Mouse (Mus musculus) CH12.LX (cell line): ENCODE results near the gene Etnk2. TPM values are rescaled to one million over a fixed set of nuclear protein-coding genes. Genes with fewer than 3 reads are reported as not detected.

ENCODE experiments used
- DNase-seq: peaks from one replicate; pipeline ENCODE4 v3.0.0-alpha.2; 2013; ENCODE audit errors: extremely low read depth
- H3K27ac ChIP-seq: 2 replicates; pipeline ENCODE4 v1.5.1; 2012; ENCODE audit warnings: low read depth, mild to moderate bottlenecking, control low read depth, moderate library complexity; ENCODE audit not compliant: insufficient read depth
- H3K27me3 ChIP-seq: replicated peaks from 2 replicates; pipeline ENCODE3; 2012; ENCODE audit warnings: inconsistent platforms
- H3K36me3 ChIP-seq, 2 experiments: replicated peaks in 1 of 2; 2 replicates each; pipeline versions ENCODE3 to v1.6.1; 2012; ENCODE audit warnings: inconsistent platforms in 1 of 2, low read length in 1 of 2, mild to moderate bottlenecking in 1 of 2, mixed read lengths in 1 of 2, moderate library complexity in 1 of 2; ENCODE audit not compliant: control insufficient read depth in 1 of 2, insufficient read depth in 1 of 2
- H3K4me1 ChIP-seq, 2 experiments: 2 replicates each; pipeline ENCODE4 v1.6.1; 2012; ENCODE audit warnings: inconsistent platforms in 1 of 2, moderate library complexity in 1 of 2; ENCODE audit not compliant: insufficient read depth in 2 of 2, control insufficient read depth in 1 of 2
- H3K4me2 ChIP-seq: 2 replicates; pipeline ENCODE4 v1.6.1; 2012; ENCODE audit warnings: low read depth, mild to moderate bottlenecking, control low read depth; ENCODE audit not compliant: poor library complexity, insufficient read depth, severe bottlenecking
- H3K4me3 ChIP-seq, 3 experiments: fragments of 150-350 bp in 1 of 3; sonication (generic) in 1 of 3; replicated peaks in 1 of 3; 2 replicates each; pipeline versions ENCODE3 to v1.5.1; 2011 to 2012; ENCODE audit warnings: low read depth in 2 of 3, low read length in 2 of 3, mild to moderate bottlenecking in 2 of 3, moderate library complexity in 2 of 3, control low read depth in 1 of 3, improper control_type of control experiment in 1 of 3, inconsistent platforms in 1 of 3, mixed read lengths in 1 of 3; ENCODE audit not compliant: poor library complexity in 1 of 3
- H3K79me2 ChIP-seq: replicated peaks from 2 replicates; pipeline ENCODE4 v1.6.1; 2012; ENCODE audit warnings: mild to moderate bottlenecking, moderate library complexity; ENCODE audit not compliant: control insufficient read depth, poor library complexity, insufficient read depth, severe bottlenecking; ENCODE audit errors: extremely low read depth
- H3K9ac ChIP-seq: 2 replicates; pipeline ENCODE4 v1.6.1; 2012; ENCODE audit warnings: low read depth, mild to moderate bottlenecking, control low read depth, moderate library complexity; ENCODE audit not compliant: insufficient read depth
- H3K9me3 ChIP-seq: replicated peaks from 2 replicates; pipeline ENCODE3; 2012; ENCODE audit warnings: low read length, inconsistent platforms, mixed read lengths
- BHLHE40 ChIP-seq: IDR thresholded peaks from 2 replicates; pipeline ENCODE4 v1.6.1; 2011; ENCODE audit warnings: mild to moderate bottlenecking, low read depth, low read length, improper control_type of control experiment
- CHD1 ChIP-seq: IDR thresholded peaks from 2 replicates; pipeline ENCODE4 v1.6.1; 2012; ENCODE audit warnings: low read depth, low read length, improper control_type of control experiment, inconsistent platforms
- E2F4 ChIP-seq: IDR thresholded peaks from 2 replicates; pipeline ENCODE4 v1.6.1; 2011; ENCODE audit warnings: low read depth, low read length, improper control_type of control experiment; ENCODE audit not compliant: insufficient replicate concordance
- EP300 ChIP-seq: IDR thresholded peaks from 2 replicates; pipeline ENCODE4 v1.6.1; 2011; ENCODE audit warnings: low read length, improper control_type of control experiment
- ETS1 ChIP-seq: conservative IDR thresholded peaks from 2 replicates; pipeline ENCODE4 v1.6.1; 2012; ENCODE audit warnings: low read depth, mild to moderate bottlenecking, inconsistent platforms, low read length, improper control_type of control experiment, moderate library complexity
- GABPA ChIP-seq: IDR thresholded peaks from 2 replicates; pipeline ENCODE4 v1.6.1; 2012; ENCODE audit warnings: low read depth, low read length, improper control_type of control experiment, inconsistent platforms; ENCODE audit not compliant: insufficient replicate concordance
- JUN ChIP-seq: IDR thresholded peaks from 2 replicates; pipeline ENCODE4 v1.6.1; 2011; ENCODE audit warnings: low read depth, mild to moderate bottlenecking, low read length, improper control_type of control experiment, moderate library complexity; ENCODE audit not compliant: insufficient read depth
- JUND ChIP-seq: conservative IDR thresholded peaks from 2 replicates; pipeline ENCODE4 v1.6.1; 2011; ENCODE audit warnings: low read depth, low read length, improper control_type of control experiment
- MAFK ChIP-seq: IDR thresholded peaks from 2 replicates; pipeline ENCODE4 v1.6.1; 2011; ENCODE audit warnings: low read length, improper control_type of control experiment; ENCODE audit not compliant: insufficient replicate concordance
- MAX ChIP-seq: IDR thresholded peaks from 2 replicates; pipeline ENCODE4 v1.6.1; 2011; ENCODE audit warnings: low read length, improper control_type of control experiment
- MXI1 ChIP-seq: IDR thresholded peaks from 2 replicates; pipeline ENCODE4 v1.6.1; 2011; ENCODE audit warnings: mild to moderate bottlenecking, low read depth, low read length, improper control_type of control experiment
- NELFE ChIP-seq: IDR thresholded peaks from 2 replicates; pipeline ENCODE4 v1.6.1; 2011; ENCODE audit warnings: low read depth, low read length, improper control_type of control experiment
- PAX5 ChIP-seq: IDR thresholded peaks from 2 replicates; pipeline ENCODE4 v1.6.1; 2012; ENCODE audit warnings: low read length, inconsistent platforms, mixed read lengths
- POLR2A ChIP-seq: IDR thresholded peaks from 2 replicates; pipeline ENCODE4 v1.6.1; 2011; ENCODE audit warnings: low read depth, mild to moderate bottlenecking, improper control_type of control experiment, low read length
- RCOR1 ChIP-seq: conservative IDR thresholded peaks from 2 replicates; pipeline ENCODE4 v1.6.1; 2012; ENCODE audit warnings: low read depth, mild to moderate bottlenecking, inconsistent platforms, low read length, improper control_type of control experiment
- SMC3 ChIP-seq: IDR thresholded peaks from 2 replicates; pipeline ENCODE4 v1.6.1; 2011; ENCODE audit warnings: low read depth, low read length, improper control_type of control experiment
- TBP ChIP-seq: conservative IDR thresholded peaks from 2 replicates; pipeline ENCODE4 v1.6.1; 2011; ENCODE audit warnings: low read depth, low read length, improper control_type of control experiment
- TCF12 ChIP-seq: IDR thresholded peaks from 2 replicates; pipeline ENCODE4 v1.6.1; 2014; ENCODE audit warnings: low read depth, mild to moderate bottlenecking, inconsistent platforms, low read length, improper control_type of control experiment
- UBTF ChIP-seq: IDR thresholded peaks from 2 replicates; pipeline ENCODE4 v1.6.1; 2012; ENCODE audit warnings: low read depth, mild to moderate bottlenecking, inconsistent platforms, low read length, improper control_type of control experiment, moderate library complexity
- USF1 ChIP-seq: IDR thresholded peaks from 2 replicates; pipeline ENCODE4 v1.6.1; 2014; ENCODE audit warnings: low read depth, mild to moderate bottlenecking, inconsistent platforms, low read length, improper control_type of control experiment
- USF2 ChIP-seq: conservative IDR thresholded peaks from 2 replicates; pipeline ENCODE4 v1.6.1; 2011; ENCODE audit warnings: low read depth, low read length, improper control_type of control experiment
- ZNF384 ChIP-seq: IDR thresholded peaks from 2 replicates; pipeline ENCODE4 v1.6.1; 2012; ENCODE audit warnings: low read depth, low read length, improper control_type of control experiment, inconsistent platforms
- dilution Hi-C: fragments of 300-500 bp; cut with MboI; formaldehyde crosslinking; loops from 2 replicates; pipeline ENCODE4 v1.14.3; 2020; ENCODE audit warnings: low sequenced_read_pairs; ENCODE audit not compliant: extremely low pct_unique_long_range_greater_than_20kb, extremely low pct_ligation_motif_present
- in situ Hi-C: fragments of 300-500 bp; cut with MboI; formaldehyde crosslinking; loops from 3 replicates; pipeline ENCODE4 v1.14.3; 2019; ENCODE audit warnings: low sequenced_read_pairs, low pct_ligation_motif_present, low pct_unique_long_range_greater_than_20kb, mixed read lengths
- polyA plus RNA-seq: library from polyadenylated mRNA; unstranded; fragments of >175 nt; gene quantifications from 2 replicates; pipeline ENCODE4 v1.2.1, GENCODE M21; 2012; ENCODE audit warnings: low read depth; ENCODE audit not compliant: insufficient read length
- total RNA-seq, 2 experiments: library from RNA; depleted of rRNA; stranded (reverse); fragments of 300-350 nt in 1 of 2; fragments of >200 nt in 1 of 2; gene quantifications; 2 replicates each; pipeline ENCODE4 v1.2.3; 2012 to 2014

Etnk2 gene
- total and polyA plus RNA-seq, 3 experiments: 0.30 TPM; not detected in 2

DNA sequence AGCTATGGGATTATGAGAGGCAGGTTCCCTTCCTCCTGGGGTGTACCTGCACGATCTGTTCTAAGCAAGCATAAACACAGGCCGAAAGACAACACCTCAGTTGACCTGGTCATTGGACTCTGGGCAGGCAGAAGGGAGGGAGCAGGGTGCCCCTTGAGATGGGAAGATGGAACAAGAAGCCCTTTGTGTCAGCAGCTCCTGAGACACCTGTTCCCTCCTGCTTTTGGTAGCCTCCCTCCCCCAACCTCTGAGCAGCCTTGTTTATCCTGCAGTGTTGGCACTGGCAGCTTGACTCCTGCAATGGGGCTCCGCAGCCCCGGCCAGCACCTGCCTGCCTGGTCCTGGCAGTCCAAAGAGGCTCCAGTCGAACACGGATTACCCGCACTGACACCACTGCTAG is 51.7 kb downstream of the Etnk2 start:
- no peak overlapping the region for H3K27ac ChIP-seq
- dilution Hi-C loops (no loop called here), in situ Hi-C loops (no loop called here)
- no peaks in the 10 kb centered on the region for H3K79me2 ChIP-seq
- no peak overlapping the region for H3K4me3 ChIP-seq
- H3K4me2 ChIP-seq: no peak overlapping the region
- DNase-seq: no peak
- no peaks in the 10 kb centered on the region for H3K36me3 ChIP-seq
- no peak for TF ChIP-seq USF1
- TF ChIP-seq ETS1: no peak
- TF ChIP-seq USF2: no peak
- no peak for TF ChIP-seq NELFE
- no peak for TF ChIP-seq RCOR1
- no peak for TF ChIP-seq CHD1
- TF ChIP-seq JUND: no peak
- TF ChIP-seq BHLHE40: no peak
- no peak for TF ChIP-seq MAFK
- no peak for TF ChIP-seq PAX5
- TF ChIP-seq GABPA: no peak
- TF ChIP-seq UBTF: no peak
- TF ChIP-seq SMC3: no peak
- no peak for TF ChIP-seq MXI1
- no peak for TF ChIP-seq MAX
- TF ChIP-seq E2F4: no peak
- no peaks in the 10 kb centered on the region for H3K9me3 ChIP-seq
- no peak overlapping the region for H3K9ac ChIP-seq
- peaks cover 9 to 16% of the 10 kb centered on the region in 2 experiments; a peak in 3 of 4 replicates for H3K4me1 ChIP-seq
- peaks cover 51% of the 10 kb centered on the region for H3K27me3 ChIP-seq

- Histone ChIP-seq H3K4me2 (no peak overlapping the region), H3K9ac (no peak overlapping the region), H3K4me1 (peaks cover 9 to 16% of the 10 kb centered on the region in 2 experiments; a peak in 3 of 4 replicates), H3K36me3 (no peaks in the 10 kb centered on the region), H3K4me3 (no peak overlapping the region), H3K9me3 (no peaks in the 10 kb centered on the region), H3K27me3 (peaks cover 49% of the 10 kb centered on the region), H3K27ac (no peak overlapping the region), H3K79me2 (no peaks in the 10 kb centered on the region)
- TF ChIP-seq TCF12: no peak
- TF ChIP-seq JUN: no peak
- TF ChIP-seq CHD1: no peak
- TF ChIP-seq TBP: no peak
- TF ChIP-seq MXI1: no peak
- no peak for TF ChIP-seq MAX
- no peak for TF ChIP-seq POLR2A
- TF ChIP-seq EP300: no peak
- TF ChIP-seq ZNF384: no peak
- TF ChIP-seq RCOR1: no peak
- TF ChIP-seq NELFE: no peak
- no peak for DNase-seq
- dilution Hi-C loops (no loop called here), in situ Hi-C loops (no loop called here)
These were observed 52.1 kb downstream of the Etnk2 start for GRCm38 (mm10) chr1:133415505-133415904.
